Mouse (Mus musculus) sigmoid colon, adult 10 weeks (tissue): ENCODE data around the gene Tsacc. TPM values are rescaled to one million over a fixed set of nuclear protein-coding genes. Genes with fewer than 3 reads are reported as not detected.

ENCODE experiments used
- polyA plus RNA-seq: library from polyadenylated mRNA; stranded (reverse); fragments of 350-450 nt; fragmentation: Illumina TruSeq; extraction: RNeasy Lipid Tissue Mini Kit (QIAGEN cat#74804); gene quantifications from one replicate; pipeline ENCODE4 v1.2.3, GENCODE M21; 2014; ENCODE audit warnings: low read depth, low replicate concordance

Gene Tsacc
- 3.9 TPM for polyA plus RNA-seq

DNA sequence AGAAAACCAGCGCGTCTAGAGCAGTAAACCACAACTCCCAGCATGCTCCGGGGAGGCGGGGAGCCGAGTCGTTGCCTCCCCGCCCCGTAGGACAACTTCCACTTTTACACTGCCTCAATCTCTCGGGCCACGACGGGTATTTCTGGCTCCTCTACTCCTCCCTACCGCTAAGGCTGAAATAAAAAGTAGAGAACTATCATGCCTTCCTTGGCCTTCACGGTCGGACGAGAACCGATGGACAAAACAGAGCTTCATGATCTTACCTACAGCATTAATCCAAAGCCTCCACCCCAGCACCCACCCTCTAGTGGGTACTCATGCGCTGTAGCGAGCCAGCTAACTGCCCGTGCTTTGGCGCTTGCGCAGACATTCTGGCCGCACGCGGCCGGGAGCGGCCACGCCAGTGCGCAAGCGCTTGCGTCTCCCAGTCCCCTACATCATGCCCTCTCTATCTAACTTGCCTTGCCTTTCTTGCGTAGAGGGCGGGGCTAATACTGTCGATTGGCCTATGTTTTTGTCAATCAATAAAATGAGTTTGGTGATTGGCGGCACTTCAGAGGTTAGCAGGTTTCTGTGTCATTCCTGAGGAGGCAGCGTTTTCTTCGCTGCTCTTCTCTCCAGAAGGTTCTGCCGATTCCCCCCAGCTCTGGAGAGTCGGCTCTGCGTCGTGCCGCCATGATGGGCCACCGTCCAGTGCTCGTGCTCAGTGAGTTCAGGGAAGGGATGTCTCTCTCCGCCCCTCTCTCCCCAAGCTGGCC is at the start of gene Tsacc, which contains the start of gene Cct3:
Tsacc (minus strand) TSS at position 439 of the 758 bp plus-strand sequence.
Cct3 (plus strand) TSS at position 556 of the 758 bp plus-strand sequence.

DNA sequence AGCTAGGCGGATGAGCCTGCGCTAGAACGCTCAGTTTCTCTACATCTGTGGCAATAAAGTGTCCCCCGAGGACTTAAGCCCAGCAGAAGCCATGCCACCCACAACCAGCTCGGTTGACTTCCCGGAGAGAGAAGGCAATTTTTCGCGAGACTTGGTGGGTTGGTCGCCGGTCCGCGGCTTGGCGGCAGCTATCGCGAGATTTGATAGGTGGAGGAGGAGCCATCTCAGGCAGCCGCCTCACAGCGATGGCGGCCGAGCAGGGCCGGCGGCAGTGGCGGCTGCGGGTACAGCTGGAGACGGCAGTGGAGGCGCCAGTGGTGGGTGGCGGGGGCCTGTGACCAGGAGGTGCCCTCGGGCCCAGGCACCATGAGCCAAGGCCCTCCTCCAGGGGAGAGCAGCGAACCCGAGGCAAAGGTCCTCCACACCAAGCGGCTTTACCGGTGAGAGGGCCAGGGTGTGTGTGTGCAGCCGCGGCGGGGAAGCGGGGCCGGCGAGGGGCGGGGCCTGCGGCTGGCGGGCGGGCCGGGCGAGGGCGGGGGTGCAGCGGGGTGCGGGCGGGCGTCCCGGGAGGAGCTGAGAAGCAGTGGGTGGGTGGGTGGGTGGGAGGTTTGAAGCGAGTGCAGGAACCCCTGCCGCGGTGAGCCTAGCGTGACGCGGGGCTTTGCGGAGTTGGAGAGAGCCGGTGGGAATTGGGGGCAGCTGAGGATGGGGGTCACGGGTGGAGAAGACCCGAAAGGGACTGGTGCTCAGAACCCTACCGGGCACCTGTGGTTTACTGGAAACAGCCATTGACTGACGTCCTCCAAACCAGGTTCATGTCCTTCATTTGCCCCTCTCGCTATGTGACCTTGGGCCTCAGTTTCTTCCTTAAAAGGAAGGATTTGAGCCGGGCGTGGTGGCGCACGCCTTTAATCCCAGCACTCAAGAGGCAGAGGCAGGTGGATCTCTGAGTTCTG is 39.5 kb upstream of the Tsacc start, which contains the start of the genes Tmem79 and Smg5:
Tmem79 (minus strand) TSS at position 91 of the 956 bp plus-strand sequence.
Smg5 (plus strand) TSS at position 203 of the 956 bp plus-strand sequence.

DNA sequence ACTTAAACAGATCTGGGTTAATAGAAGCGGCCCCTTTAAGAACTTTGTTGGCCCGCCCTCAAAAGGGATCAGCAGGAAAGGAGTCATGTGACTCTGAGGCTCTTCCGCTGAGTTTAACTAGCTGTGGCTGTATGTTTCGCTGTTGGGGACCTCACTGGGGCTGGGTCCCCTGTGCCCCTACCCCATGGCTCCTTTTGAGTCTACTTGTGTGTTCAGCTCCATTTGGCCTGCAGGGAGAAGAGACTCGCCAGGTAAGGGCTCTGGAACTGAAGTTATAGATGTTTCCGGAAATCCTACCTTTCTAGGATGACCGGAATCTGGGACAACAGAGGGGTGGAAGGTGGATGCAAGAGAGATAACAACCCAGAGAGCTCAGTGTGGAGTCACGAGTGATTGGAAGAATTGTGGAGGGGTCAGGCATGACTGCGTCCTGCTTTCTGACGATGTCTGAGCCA is 28.2 kb upstream of the Tsacc start, which contains the start of gene Glmp:
Glmp (plus strand) TSS at position 73 of the 455 bp plus-strand sequence.

DNA sequence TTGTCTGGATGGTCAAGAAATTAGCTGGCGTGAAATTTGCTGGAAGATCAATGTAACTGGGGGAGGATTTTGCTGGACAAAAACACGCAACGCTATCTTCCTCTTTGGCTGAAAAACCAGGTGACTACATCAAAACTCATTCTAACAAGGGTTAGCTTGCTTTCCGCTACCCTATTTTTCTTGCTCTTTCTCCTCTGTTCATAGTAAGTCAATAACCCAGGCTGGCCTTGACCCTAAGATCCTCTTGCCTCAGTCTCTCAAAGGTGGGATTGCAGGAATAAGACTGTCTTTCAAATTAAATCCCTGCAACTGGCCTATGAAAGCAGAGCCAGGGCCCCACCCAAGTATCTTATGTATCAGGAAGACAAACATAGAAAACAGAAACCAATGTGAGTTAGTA is 9.7 kb downstream of the Tsacc start, which contains the start of gene Gm38392:
Gm38392 (minus strand) TSS at position 101 of the 400 bp plus-strand sequence.

DNA sequence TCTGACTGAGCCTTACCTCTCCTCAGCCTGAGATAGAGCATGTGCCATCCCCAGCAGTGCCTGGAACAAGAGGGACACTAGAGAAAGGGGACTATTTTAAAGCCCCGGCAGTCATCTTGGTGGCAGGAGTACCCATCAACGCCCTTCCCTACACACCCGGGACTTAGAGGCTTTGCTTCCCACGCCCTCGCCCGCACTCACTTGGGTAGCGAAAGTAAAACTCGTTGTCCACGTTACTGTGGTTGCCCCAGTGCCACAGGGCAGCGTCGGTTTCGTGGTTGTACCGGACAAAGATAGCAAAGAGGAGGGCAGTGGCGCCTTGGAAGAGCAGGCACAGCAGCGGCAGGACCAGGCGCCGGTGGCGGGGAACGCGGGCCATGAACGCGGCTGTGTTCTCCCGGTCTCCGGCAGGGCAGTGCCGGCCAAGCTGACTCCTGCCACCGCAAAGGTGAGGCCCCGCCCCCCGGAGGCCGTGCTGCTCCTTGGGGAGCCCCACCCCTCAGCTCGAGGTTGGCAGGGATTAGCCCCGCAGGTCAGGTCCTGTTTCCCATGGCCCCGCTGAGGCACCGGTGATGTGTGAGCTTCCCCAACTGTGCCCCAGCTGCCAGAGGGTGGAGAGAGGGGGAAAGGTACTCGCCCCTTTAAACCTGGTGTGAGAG is 42.4 kb downstream of the Tsacc start, which contains the start of gene Rhbg:
Rhbg (minus strand) TSS at position 442 of the 659 bp plus-strand sequence.

Other genes starting within 250 kb of the Tsacc start
- gene Naxe, start 238.5 kb downstream of the Tsacc start, polyA plus RNA-seq = 15.5 TPM
- gene Ttc24, start 218.7 kb downstream of the Tsacc start, polyA plus RNA-seq = not detected
- 0.54 TPM for gene Iqgap3, start 215.0 kb downstream of the Tsacc start, polyA plus RNA-seq
- gene Mef2d, start 154.6 kb downstream of the Tsacc start, polyA plus RNA-seq = 18.0 TPM
- gene Rhbg, start 42.3 kb downstream of the Tsacc start, polyA plus RNA-seq = not detected
- gene Gm38392, start 9.8 kb downstream of the Tsacc start, polyA plus RNA-seq = not detected
- gene Cct3, start 117 bp upstream of the Tsacc start, polyA plus RNA-seq = 72.4 TPM
- gene Glmp, start 28.0 kb upstream of the Tsacc start, polyA plus RNA-seq = 3.2 TPM
- gene Tmem79, start 39.1 kb upstream of the Tsacc start, polyA plus RNA-seq = 2.1 TPM
- 28.6 TPM for gene Smg5, start 39.3 kb upstream of the Tsacc start, polyA plus RNA-seq
- 0.85 TPM for gene Paqr6, start 67.6 kb upstream of the Tsacc start, polyA plus RNA-seq
- 4.0 TPM for gene Bglap3, start 75.7 kb upstream of the Tsacc start, polyA plus RNA-seq
- gene Bglap2, start 81.7 kb upstream of the Tsacc start, polyA plus RNA-seq = not detected
- gene Bglap, start 87.5 kb upstream of the Tsacc start, polyA plus RNA-seq = not detected
- gene Pmf1, start 113.3 kb upstream of the Tsacc start, polyA plus RNA-seq = 3.8 TPM
- gene Slc25a44, start 128.1 kb upstream of the Tsacc start, polyA plus RNA-seq = 9.8 TPM
- gene Sema4a, start 164.2 kb upstream of the Tsacc start, polyA plus RNA-seq = 128 TPM
- gene Lmna, start 213.0 kb upstream of the Tsacc start, polyA plus RNA-seq = 24.9 TPM
- gene Mex3a, start 235.4 kb upstream of the Tsacc start, polyA plus RNA-seq = 1.3 TPM